Mouse (Mus musculus) megakaryocyte-erythroid progenitor cell, adult 5-6 weeks (primary cell): ENCODE results near the gene Tbx21. TPM values are rescaled to one million over a fixed set of nuclear protein-coding genes. Genes with fewer than 3 reads are reported as not detected.

ENCODE experiments used
- ATAC-seq: replicated peaks from 2 replicates; pipeline ENCODE4 v1.8.0; 2016; ENCODE audit warnings: mild to moderate bottlenecking, inconsistent platforms; ENCODE audit not compliant: severe bottlenecking, poor library complexity, low FRiP score, low TSS enrichment
- total RNA-seq, 2 experiments: library from RNA; stranded (forward) in 1 of 2; stranded (reverse) in 1 of 2; fragments of 200-1000, 215-1000 nt in 1 of 2; fragments of >200 nt in 1 of 2; fragmentation: Nextera tagmentation in 1 of 2; gene quantifications; 2 replicates each; pipeline ENCODE4 v1.2.3; 2014 to 2017

The Tbx21 gene
- total RNA-seq (2014; fragmentation: Nextera tagmentation), result 0.96 and 1.9 TPM in 2 replicates
- total RNA-seq (2017), result 0.30 and 0.61 TPM in 2 replicates

GRCm38 (mm10) chr11:97114671-97115601 lies at the start of gene Tbx21:
Gene Tbx21, minus strand, starts transcription at chr11:97115331.
- no peak for ATAC-seq

- no peak for ATAC-seq
Observed at GRCm38 (mm10) chr11:97160341-97160740, 45.2 kb upstream of the Tbx21 start.

- no peak for ATAC-seq
Observed at GRCm38 (mm10) chr11:97156999-97157398, 41.9 kb upstream of the Tbx21 start.

- ATAC-seq, result no peak
Observed at GRCm38 (mm10) chr11:97152662-97153287, 37.6 kb upstream of the Tbx21 start.

- ATAC-seq, result peak; percentile 34; the same call in 1 of the 2 replicates
Observed at GRCm38 (mm10) chr11:97152023-97152426, 36.9 kb upstream of the Tbx21 start.

- ATAC-seq, result no peak
Observed at GRCm38 (mm10) chr11:97151343-97151801, 36.2 kb upstream of the Tbx21 start, which contains the start of gene Tbkbp1. Gene Tbkbp1, minus strand, starts transcription at chr11:97151495.

- ATAC-seq, result no peak
Observed at GRCm38 (mm10) chr11:97150411-97151330, 35.5 kb upstream of the Tbx21 start.

GRCm38 (mm10) chr11:97149995-97150410 lies 34.9 kb upstream of the Tbx21 start:
- ATAC-seq, result 0 out of 2 replicates have a peak, but pooled peaks have one; percentile 5

- ATAC-seq, result no peak
Observed at GRCm38 (mm10) chr11:97149026-97149425, 33.9 kb upstream of the Tbx21 start.

- no peak for ATAC-seq
Observed at GRCm38 (mm10) chr11:97148591-97148990, 33.5 kb upstream of the Tbx21 start.

- no peak for ATAC-seq
Observed at GRCm38 (mm10) chr11:97147333-97147732, 32.2 kb upstream of the Tbx21 start.

- ATAC-seq, result peak; percentile 38; the same call in 1 of the 2 replicates
Observed at GRCm38 (mm10) chr11:97146724-97147123, 31.6 kb upstream of the Tbx21 start.

GRCm38 (mm10) chr11:97145951-97146350 lies 30.8 kb upstream of the Tbx21 start:
- no peak for ATAC-seq

- no peak for ATAC-seq
Observed at GRCm38 (mm10) chr11:97145320-97145719, 30.2 kb upstream of the Tbx21 start.

GRCm38 (mm10) chr11:97143196-97143900 lies 28.2 kb upstream of the Tbx21 start:
- no peak for ATAC-seq

- no peak for ATAC-seq
Observed at GRCm38 (mm10) chr11:97142159-97142608, 27.1 kb upstream of the Tbx21 start.

- no peak for ATAC-seq
Observed at GRCm38 (mm10) chr11:97140811-97141210, 25.7 kb upstream of the Tbx21 start.

GRCm38 (mm10) chr11:97139256-97139655 lies 24.1 kb upstream of the Tbx21 start:
- no peak for ATAC-seq
